Mouse (Mus musculus): ENCODE data around the gene Tedc2. TPM values are rescaled to one million over a fixed set of nuclear protein-coding genes. Genes with fewer than 3 reads are reported as not detected.
A peak's percentile ranks its signal among the peaks of the same experiment; 100 is the strongest.

Gene Tedc2
- total RNA-seq (2017), result 2.9 to 6.6 TPM (median 3.1 TPM) in 3 replicates

GRCm38 (mm10) chr17:24220435-24221411 lies at the start of gene Tedc2:
Gene Tedc2 (minus strand): TSS chr17:24220851.
- peak; percentile 97 for ATAC-seq (replicated peaks; ENCODE audit: insufficient number of reproducible peaks, low FRiP score, low TSS enrichment, poor library complexity, severe bottlenecking)

GRCm38 (mm10) chr17:24267133-24267532 lies 46.5 kb upstream of the Tedc2 start:
- no peak for ATAC-seq (replicated peaks; ENCODE audit: insufficient number of reproducible peaks, low FRiP score, low TSS enrichment, poor library complexity, severe bottlenecking)

DNA sequence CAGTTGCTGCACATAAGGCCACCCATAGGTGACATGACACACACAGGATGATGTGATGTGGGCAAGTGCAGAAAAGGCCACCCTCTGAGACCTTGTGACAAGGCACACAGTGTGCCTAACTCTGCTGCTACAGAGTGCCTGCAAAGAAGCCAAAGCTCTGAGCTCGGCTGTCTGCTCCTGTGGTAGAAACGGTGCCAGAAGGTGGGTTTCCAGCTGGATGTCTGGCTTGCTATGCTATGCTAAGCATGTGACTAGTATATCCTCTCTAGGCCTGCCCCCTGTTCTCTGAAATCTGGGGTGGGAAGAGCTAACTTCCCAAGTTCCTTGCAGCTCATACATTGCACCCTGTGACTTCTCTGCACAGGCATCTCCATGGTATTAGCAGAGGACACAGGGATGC lies 44.1 kb upstream of the Tedc2 start:
- no peak for ATAC-seq (replicated peaks; ENCODE audit: insufficient number of reproducible peaks, low FRiP score, low TSS enrichment, poor library complexity, severe bottlenecking)

DNA sequence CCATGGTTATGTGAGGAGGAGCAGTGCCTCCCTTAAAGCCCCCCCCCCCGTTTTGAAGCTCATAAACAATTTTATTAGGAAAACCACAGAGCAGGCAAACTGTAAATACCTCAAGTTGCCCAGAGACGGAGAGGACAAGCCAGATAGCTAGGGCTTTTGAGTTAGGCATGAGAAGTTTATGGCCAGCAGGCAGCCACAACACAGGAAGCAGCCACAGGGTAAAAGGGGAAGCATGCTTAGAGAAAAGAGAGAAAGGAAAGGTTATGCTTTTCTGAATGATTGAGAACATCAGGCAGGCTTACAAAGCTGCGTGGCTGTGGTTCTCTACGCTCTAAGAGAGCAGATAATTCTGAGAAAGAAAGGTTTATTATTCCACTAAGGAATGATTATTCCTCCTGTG lies 39.9 kb upstream of the Tedc2 start:
- ATAC-seq (replicated peaks; ENCODE audit: insufficient number of reproducible peaks, low FRiP score, low TSS enrichment, poor library complexity, severe bottlenecking), result peak; percentile 61; the same call in 1 of the 2 replicates

GRCm38 (mm10) chr17:24259702-24260101 lies 39.1 kb upstream of the Tedc2 start:
- ATAC-seq (replicated peaks; ENCODE audit: insufficient number of reproducible peaks, low FRiP score, low TSS enrichment, poor library complexity, severe bottlenecking), result 0 out of 2 replicates have a peak, but pooled peaks have one; percentile 43

GRCm38 (mm10) chr17:24258981-24259380 lies 38.3 kb upstream of the Tedc2 start:
- ATAC-seq (replicated peaks; ENCODE audit: insufficient number of reproducible peaks, low FRiP score, low TSS enrichment, poor library complexity, severe bottlenecking), result no peak

GRCm38 (mm10) chr17:24252329-24252728 lies 31.7 kb upstream of the Tedc2 start:
- no peak for ATAC-seq (replicated peaks; ENCODE audit: insufficient number of reproducible peaks, low FRiP score, low TSS enrichment, poor library complexity, severe bottlenecking)

- ATAC-seq (replicated peaks; ENCODE audit: insufficient number of reproducible peaks, low FRiP score, low TSS enrichment, poor library complexity, severe bottlenecking), result peak; percentile 100
These were observed 30.8 kb upstream of the Tedc2 start, which contains the start of gene Ccnf for GRCm38 (mm10) chr17:24251320-24252069. Gene Ccnf (minus strand): TSS chr17:24251484.

DNA sequence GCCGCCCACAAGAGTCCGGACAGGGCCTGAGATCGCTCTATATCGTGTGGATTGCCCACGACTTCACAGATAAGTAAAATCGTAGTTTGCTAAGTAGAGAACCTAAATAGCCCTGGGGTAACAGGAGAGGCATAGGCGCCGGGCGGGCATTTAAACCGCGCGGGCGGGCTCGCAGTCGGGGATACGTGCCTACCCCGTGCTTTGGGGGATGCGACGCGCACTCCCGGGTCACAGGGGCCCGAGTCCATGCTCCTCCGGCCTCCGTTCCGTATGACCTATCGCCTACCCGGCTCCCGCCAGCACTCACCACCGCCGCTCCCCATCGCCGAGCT lies 30.3 kb upstream of the Tedc2 start:
- ATAC-seq (replicated peaks; ENCODE audit: insufficient number of reproducible peaks, low FRiP score, low TSS enrichment, poor library complexity, severe bottlenecking), result no peak

- ATAC-seq (replicated peaks; ENCODE audit: insufficient number of reproducible peaks, low FRiP score, low TSS enrichment, poor library complexity, severe bottlenecking), result no peak
These were observed 28.0 kb upstream of the Tedc2 start for GRCm38 (mm10) chr17:24248641-24249040.

DNA sequence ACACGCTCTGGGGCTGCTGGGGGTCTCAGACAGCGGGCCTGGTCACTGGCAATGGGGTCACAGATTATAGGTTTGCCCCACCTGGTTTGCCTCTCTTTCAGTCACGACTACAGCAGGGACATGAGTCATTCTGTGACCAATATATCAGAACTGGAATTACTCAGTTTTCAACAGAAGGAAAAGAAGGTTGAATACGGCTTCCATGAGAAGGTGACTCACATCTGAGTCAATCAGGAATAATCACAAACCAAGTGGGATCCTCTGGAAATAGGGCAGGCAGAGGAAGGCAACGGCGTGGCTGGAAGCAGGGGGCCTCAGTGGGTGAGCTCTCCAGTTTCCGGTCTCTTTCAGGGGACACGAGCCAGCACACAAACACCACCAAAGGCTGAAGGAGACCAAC lies 23.4 kb upstream of the Tedc2 start:
- ATAC-seq (replicated peaks; ENCODE audit: insufficient number of reproducible peaks, low FRiP score, low TSS enrichment, poor library complexity, severe bottlenecking), result no peak

DNA sequence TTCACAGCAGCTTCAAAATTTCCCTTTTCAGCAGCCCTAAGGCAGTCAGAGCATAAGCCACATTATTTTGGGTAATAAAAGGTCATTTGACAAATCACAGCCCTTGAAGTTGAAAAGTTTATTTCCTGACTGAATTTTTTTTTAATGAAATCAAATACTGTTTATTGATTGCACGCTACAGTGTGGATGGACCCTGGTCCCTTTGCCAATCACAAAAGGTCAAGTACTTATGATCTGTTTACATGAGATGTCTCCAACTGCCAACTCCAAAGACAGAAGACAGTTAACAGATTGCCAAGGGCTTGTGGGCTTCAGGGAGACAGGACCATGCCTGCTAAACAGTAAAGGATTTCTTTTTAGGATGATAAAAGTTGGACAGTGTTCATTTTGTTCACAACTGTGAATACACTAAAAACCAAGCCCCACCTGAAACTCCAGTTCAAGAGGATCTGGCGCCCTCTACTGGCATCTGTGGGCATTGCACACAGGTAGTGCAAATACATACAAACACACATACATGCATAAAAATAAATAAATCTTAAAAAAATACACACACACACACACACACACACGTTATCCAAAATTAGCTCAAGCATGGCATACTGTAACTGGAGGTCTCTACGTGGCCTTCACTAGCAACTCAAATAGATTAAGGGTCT lies 22.8 kb upstream of the Tedc2 start:
- peak; percentile 52; the same call in 1 of the 2 replicates for ATAC-seq (replicated peaks; ENCODE audit: insufficient number of reproducible peaks, low FRiP score, low TSS enrichment, poor library complexity, severe bottlenecking)

GRCm38 (mm10) chr17:24236921-24237320 lies 16.3 kb upstream of the Tedc2 start:
- ATAC-seq (replicated peaks; ENCODE audit: insufficient number of reproducible peaks, low FRiP score, low TSS enrichment, poor library complexity, severe bottlenecking), result no peak

- no peak for ATAC-seq (replicated peaks; ENCODE audit: insufficient number of reproducible peaks, low FRiP score, low TSS enrichment, poor library complexity, severe bottlenecking)
These were observed 15.8 kb upstream of the Tedc2 start for GRCm38 (mm10) chr17:24236479-24236878.

DNA sequence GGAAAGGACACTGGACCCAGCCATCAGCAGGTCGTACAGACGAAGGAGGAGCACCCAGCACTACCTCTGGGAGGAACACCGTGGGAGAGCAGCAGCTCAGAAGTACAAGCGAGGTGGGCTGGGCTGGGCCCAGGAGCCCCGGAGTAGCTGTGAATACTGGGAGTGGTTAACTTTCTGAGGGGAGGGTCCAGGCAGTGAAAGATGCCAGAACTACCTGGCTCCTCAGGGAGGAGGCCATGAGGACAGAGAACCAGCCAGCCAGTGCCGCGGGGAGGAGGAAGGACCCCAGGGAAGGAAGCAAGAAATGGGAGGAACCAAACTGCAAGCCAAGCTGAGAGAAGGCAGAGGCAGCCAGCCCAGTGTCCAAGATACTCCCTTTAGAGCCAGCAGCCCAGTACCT lies 7.3 kb upstream of the Tedc2 start:
- no peak for ATAC-seq (replicated peaks; ENCODE audit: insufficient number of reproducible peaks, low FRiP score, low TSS enrichment, poor library complexity, severe bottlenecking)

DNA sequence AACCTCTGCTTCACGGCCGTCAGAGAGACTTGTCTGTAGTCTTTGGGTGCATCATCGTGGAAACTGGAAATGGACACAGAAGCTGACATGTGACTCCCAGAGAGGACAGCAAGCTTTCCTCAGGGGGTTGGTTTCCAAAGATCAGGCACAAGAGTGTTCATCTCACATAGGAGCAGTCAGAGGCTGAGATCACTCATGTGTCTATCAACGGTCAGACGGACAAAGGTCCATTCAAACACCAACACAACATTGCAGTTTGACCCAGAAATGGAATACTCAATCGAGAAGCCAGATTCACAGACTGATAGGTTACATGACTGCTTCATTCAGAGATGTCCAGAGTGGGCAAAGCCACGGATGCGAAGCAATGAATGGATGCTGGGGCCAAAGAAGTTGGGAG lies 6.1 kb upstream of the Tedc2 start:
- no peak for ATAC-seq (replicated peaks; ENCODE audit: insufficient number of reproducible peaks, low FRiP score, low TSS enrichment, poor library complexity, severe bottlenecking)

GRCm38 (mm10) chr17:24225851-24226250 lies 5.2 kb upstream of the Tedc2 start:
- no peak for ATAC-seq (replicated peaks; ENCODE audit: insufficient number of reproducible peaks, low FRiP score, low TSS enrichment, poor library complexity, severe bottlenecking)

DNA sequence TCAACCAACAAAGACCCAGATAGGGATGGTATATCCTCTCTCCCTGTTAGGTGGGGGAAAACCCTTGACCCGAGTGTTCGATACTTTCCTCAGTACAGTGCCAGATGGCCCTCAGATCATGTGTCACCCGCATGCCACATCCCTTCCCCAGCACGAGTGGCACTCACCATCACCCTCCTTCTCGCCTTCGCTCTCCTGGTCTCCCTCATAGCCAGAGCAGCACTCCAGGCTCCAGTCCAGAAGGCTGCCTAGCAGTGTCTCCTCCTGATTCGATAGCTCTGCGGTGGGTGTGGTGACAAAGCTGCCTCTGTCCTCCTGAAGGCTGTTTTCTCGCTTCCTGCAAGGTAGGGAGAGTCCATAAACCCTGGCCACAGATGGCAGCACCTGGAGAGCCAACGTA lies 4.1 kb upstream of the Tedc2 start:
- no peak for ATAC-seq (replicated peaks; ENCODE audit: insufficient number of reproducible peaks, low FRiP score, low TSS enrichment, poor library complexity, severe bottlenecking)

- no peak for ATAC-seq (replicated peaks; ENCODE audit: insufficient number of reproducible peaks, low FRiP score, low TSS enrichment, poor library complexity, severe bottlenecking)
These were observed 2.9 kb upstream of the Tedc2 start for GRCm38 (mm10) chr17:24223513-24223912.

Data from monocyte, adult 5-6 weeks (primary cell).